In the genomic region with DNA sequence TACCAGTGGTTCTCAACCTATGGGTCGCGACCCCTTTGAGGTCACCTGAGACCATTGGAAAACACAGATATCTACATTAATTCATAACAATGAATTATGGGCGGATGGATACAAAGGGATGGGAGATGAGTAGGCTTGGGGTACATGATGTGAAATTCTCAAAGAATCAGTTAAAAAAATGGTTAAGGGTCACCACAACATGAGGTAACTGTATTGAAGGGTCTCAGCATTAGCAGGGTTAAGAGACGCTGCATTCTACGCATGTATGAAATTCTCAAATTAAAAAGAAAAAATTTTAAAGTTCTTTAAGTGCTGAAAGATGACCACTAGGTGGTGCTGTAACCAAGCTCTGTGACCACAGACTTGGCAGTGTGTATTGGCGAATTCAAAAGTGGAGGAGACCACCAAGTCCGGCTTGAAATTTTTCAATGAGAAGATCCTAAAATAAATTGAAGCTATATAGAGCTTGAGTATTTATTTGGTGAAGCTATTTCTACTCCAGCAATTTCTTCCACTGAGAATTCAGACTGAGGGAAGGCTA, we compare ENCODE assay signal across 8 mouse cellular contexts. TPM values are rescaled to one million over a fixed set of nuclear protein-coding genes. Genes with fewer than 3 reads are reported as not detected.
DNase-seq lines count a peak whose midpoint lies in the region; ATAC-seq and TF ChIP-seq lines count a peak whose summit lies in the region.

No protein-coding gene starts in this region.

- 0 out of 2 replicates have a peak, but pooled peaks cover 3% of the 10 kb centered on the region for H3K4me1 ChIP-seq in heart, embryonic 11.5 days (ENCODE audit: control insufficient read depth, insufficient read depth, low read length)
- H3K4me1 ChIP-seq in E14TG2a.4 (replicated peaks; ENCODE audit: low read depth, low read length) = peaks cover 28% of the 10 kb centered on the region
- no peaks in the 10 kb centered on the region for H3K4me1 ChIP-seq in neural tube, embryonic 13.5 days (replicated peaks)

- H3K36me3 ChIP-seq in heart, embryonic 11.5 days (ENCODE audit: control insufficient read depth, insufficient read depth, low read length) = no peaks in the 10 kb centered on the region
- no peaks in the 10 kb centered on the region for H3K36me3 ChIP-seq in E14TG2a.4 (ENCODE audit: insufficient read depth, low read length)
- no peaks in the 10 kb centered on the region for H3K36me3 ChIP-seq in neural tube, embryonic 13.5 days

- no peak overlapping the region for H3K9ac ChIP-seq in heart, embryonic 11.5 days (ENCODE audit: low read depth, low read length)
- H3K9ac ChIP-seq in neural tube, embryonic 13.5 days = no peak overlapping the region

- intact Hi-C loops in left cerebral cortex, postnatal 25 days (cut with DNase I) = loop anchor here (1.0 kb wide), 1 partner anchor 34 kb away; no protein-coding TSS in a partner anchor

- peaks cover 6% of the 10 kb centered on the region for H3K27me3 ChIP-seq in heart, embryonic 11.5 days (ENCODE audit: control insufficient read depth, insufficient read depth, low read length)
- H3K27me3 ChIP-seq in E14TG2a.4 (ENCODE audit: insufficient read depth, low read length) = peaks cover 4% of the 10 kb centered on the region; the same call in 1 of the 2 replicates
- H3K27me3 ChIP-seq in neural tube, embryonic 13.5 days = no peaks in the 10 kb centered on the region; the same call in 1 of the 2 replicates

- H3K4me2 ChIP-seq in heart, embryonic 11.5 days = no peak overlapping the region
- no peak overlapping the region for H3K4me2 ChIP-seq in neural tube, embryonic 13.5 days

- TF ChIP-seq CTCF in E14TG2a.4 (conservative IDR thresholded peaks at IDR 0.05; ENCODE audit: low read length) = peak; percentile 64

- no peak for ATAC-seq in heart, embryonic 11.5 days (replicated peaks; ENCODE audit: insufficient number of reproducible peaks, low FRiP score, low TSS enrichment)
- peak; percentile 40; the same call in 1 of the 2 replicates for ATAC-seq in neural tube, embryonic 13.5 days (ENCODE audit: low read depth)

- no peak overlapping the region for H3K4me3 ChIP-seq in heart, embryonic 11.5 days (ENCODE audit: low read depth, low read length)
- no peak overlapping the region for H3K4me3 ChIP-seq in E14TG2a.4 (replicated peaks; ENCODE audit: low read length)
- H3K4me3 ChIP-seq in neural tube, embryonic 13.5 days = no peak overlapping the region

- 32% methylated on average over 7 of the region's 7 CpGs for WGBS in heart, embryonic 11.5 days (ENCODE audit: insufficient replicate concordance)
- 44% methylated on average over 7 of the region's 7 CpGs for WGBS in neural tube, embryonic 13.5 days

- H3K27ac ChIP-seq in heart, embryonic 11.5 days (ENCODE audit: low read depth, low read length) = no peak overlapping the region
- H3K27ac ChIP-seq in neural tube, embryonic 13.5 days (replicated peaks) = no peak overlapping the region

- DNase-seq in heart, adult 18-20 months = peak; percentile 44 to 76
- DNase-seq in 3T3-L1 (ENCODE audit: low read depth, low spot score) = peak; percentile 74
- peak; percentile 87 for DNase-seq in embryo, embryonic 10 days (ENCODE audit: low spot score)
- DNase-seq in left cerebral cortex, postnatal 25 days (ENCODE audit: low spot score in 2 of 2) = peak; percentile 40 to 44
- DNase-seq in ovary, adult 18-20 months (ENCODE audit: low spot score) = no peak

- H3K9me3 ChIP-seq in heart, embryonic 11.5 days (replicated peaks; ENCODE audit: control insufficient read depth, low read length) = no peaks in the 10 kb centered on the region
- no peaks in the 10 kb centered on the region for H3K9me3 ChIP-seq in E14TG2a.4 (ENCODE audit: low read length)
- H3K9me3 ChIP-seq in neural tube, embryonic 13.5 days = no peaks in the 10 kb centered on the region

RNA-seq across cellular contexts. Expression of a gene that starts 20.2 kb away (rescaled TPM):
- 10 to 100 TPM; 32.9 to 33.2 TPM for total RNA-seq in heart, adult 18-20 months (2021)
- polyA plus RNA-seq in heart, embryonic 11.5 days (2014; fragmentation: Nextera tagmentation; extraction: Ambion mirVana) = 22.3 TPM in 2 replicates
- 10 to 100 TPM; 42.6 to 43.1 TPM for total RNA-seq in left cerebral cortex, postnatal 25 days (2021)
- polyA plus RNA-seq in neural tube, embryonic 13.5 days (2015; fragmentation: Nextera tagmentation; extraction: Ambion mirVana) = 14.7 and 16.3 TPM in 2 replicates
